Mouse (Mus musculus) cerebellum, adult (tissue): Measurements from ENCODE around the gene Mtr.

Source experiments
- ATAC-seq: cut with Nextera tagmentation; 2 replicates; pipeline ENCODE4 v1.9.2; 2017; ENCODE audit warnings: mild to moderate bottlenecking, moderate library complexity, mixed read lengths; ENCODE audit not compliant: insufficient number of reproducible peaks, low FRiP score, low TSS enrichment

The Mtr gene

DNA sequence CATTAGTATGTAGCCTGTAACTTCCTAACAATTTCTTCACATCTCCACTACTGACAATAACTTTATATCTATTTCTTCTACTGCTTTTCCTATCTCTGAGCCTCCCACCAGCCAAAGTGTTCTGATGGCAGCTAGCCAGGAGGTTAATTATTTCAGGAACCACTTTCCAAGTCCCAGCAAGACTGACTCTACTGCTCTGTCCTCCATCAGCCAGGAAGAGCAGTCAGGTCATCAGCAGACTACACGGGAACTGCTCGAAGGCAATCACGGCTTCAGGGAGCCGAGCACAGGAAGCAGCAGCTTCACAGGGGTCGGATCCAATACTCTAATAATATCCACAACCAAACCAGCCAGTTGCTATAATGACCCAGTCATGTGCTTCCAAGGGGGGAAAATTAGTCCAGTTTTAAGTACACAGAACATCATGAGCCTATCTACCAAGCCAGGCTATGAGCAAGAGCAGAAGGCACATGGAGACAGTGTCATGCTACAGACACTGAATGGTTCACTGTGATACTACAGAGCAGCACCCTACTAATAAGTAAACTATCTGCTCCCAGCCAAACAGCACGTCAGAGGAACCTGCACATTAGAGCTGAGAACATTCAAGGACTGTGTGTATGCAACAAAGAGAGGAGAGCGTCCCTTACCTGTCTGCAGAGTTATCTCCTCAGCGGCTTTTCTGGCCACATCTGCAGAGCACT is 8.6 kb downstream of the Mtr start:
- ATAC-seq, result no peak

DNA sequence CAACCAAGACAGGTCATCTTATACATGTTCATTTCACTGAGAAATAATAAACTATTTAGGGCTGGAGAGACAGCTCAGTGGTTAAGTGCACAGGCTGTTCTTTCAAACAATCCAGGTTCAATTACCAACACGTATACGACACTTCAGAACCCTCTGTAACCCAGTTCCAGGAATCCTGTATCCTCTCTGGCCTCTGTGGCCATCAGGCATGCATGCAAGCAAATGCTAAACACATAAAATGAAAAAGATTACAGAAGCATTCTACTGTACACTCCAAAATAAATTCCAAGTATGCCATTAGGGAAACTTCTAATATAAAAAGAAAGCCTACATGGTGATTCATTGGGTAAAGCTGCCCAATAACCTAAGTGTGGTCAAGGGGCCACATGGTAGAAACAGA is 12.0 kb downstream of the Mtr start:
- no peak for ATAC-seq

DNA sequence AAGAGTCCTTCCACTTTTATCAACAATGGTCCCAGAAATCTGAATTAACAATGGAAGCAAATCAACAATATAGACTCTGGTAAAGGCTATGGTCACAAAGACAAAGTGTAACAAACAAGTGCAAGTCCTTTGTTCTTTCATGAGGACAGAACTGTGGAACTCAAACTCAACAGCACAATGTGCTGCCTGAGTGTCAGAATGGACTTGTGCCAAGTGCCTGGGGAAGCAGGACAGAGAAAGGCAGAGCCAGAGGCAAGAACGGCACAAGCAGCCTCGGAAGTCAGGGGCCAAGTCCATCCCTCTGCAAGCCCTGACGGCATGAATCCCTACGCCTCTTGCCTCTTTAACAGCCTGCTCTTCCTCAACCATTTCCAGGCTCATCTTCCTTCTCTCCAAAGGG is 13.9 kb downstream of the Mtr start:
- no peak for ATAC-seq

DNA sequence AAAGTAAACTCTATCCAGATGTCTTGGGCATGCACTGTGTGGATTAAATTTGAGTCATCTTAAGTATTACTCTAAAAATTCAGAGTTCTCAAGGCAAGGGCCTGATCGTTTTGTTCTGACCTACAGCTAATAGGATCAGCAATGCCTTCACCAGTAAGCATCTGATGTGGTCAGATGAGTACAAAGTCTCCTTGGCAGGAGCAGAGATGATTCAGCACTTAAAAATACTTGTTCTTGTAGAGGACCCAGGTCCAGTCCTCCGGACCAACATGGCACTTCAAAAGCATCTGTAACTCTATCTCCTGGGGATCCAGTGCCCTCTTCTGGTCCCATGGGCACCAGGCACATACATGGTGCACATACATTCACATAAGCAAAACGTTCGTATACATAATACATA is 25.8 kb downstream of the Mtr start:
- no peak for ATAC-seq

DNA sequence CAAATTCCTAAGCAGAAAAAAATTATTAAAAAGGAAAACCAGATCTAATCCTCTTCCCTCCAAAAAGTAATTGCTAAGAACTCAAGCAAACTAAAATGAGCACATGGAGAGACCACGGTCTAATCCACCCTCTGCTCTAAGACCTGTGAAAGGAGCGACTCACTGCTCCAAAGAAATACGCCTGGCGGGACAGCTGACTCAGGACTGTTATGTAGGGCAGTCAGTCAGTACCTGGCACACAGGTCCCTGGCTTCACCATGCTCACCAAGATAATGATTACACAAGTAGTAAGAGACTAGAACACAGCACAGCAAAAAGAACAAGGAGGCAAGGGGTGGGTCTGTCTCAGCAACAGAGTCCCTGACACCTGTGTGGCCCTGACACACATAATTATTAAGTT is 29.7 kb downstream of the Mtr start:
- no peak for ATAC-seq

- ATAC-seq, result no peak
Observed at GRCm38 (mm10) chr13:12227606-12228005, 30.3 kb downstream of the Mtr start.

- ATAC-seq, result no peak
Observed at GRCm38 (mm10) chr13:12218603-12219002, 39.3 kb downstream of the Mtr start.

GRCm38 (mm10) chr13:12214922-12215321 is 43.0 kb downstream of the Mtr start:
- no peak for ATAC-seq

GRCm38 (mm10) chr13:12211058-12211457 is 46.9 kb downstream of the Mtr start:
- ATAC-seq, result no peak

DNA sequence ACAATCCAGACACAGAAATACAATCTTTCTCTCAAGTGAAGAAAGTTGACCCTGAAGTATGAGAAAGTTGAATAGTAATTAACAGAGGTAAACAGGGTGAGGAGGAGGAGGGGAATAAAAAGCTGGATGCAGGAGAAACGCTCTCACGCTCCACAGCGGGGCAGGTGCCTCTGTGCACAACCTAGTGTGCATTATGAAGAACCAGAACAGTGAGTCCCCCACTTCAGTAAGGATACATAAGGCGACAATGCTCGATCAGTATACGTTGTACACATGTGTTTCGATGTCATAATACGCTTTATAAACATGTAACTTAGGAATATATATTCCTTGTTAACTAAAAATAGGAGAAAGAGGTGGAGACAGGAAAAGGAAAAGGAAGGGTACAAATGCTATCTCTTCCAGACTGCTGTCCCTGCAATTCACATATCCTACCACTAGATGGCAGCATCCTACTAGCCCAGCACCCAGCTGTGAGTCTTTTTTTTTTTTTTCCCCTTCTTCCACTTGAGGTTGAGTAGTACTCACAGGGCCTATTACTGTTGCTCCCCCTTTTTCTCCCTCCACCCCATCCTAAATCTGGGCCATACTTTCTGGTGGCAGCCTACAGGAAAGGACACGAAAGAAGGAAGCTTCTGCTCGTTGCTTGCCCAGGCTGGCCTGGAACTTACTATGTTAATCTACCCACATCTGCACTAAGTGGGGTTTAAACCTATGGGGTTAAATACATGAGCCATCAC is 47.7 kb downstream of the Mtr start:
- no peak for ATAC-seq

- ATAC-seq, result no peak
Observed at GRCm38 (mm10) chr13:12200372-12200771, 57.5 kb downstream of the Mtr start.

DNA sequence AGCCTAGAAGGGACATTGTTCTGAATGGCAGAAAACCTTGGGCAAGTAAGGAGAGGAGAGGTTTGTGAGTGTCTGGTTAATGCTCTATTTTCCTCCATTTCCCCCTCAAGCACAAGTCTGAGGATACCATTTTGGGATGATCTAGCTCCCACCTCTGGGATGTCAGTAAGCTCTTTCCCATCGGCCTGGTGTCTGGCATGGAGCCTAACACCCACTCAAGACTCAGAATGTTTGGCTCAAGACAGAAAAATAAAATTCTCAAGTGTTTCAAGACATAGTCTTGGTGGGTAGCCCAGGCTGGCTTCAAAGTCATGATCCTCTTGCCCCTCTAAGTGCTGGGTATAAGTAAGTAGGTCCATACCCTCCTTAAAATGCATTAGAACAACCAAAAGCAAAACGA is 59.4 kb downstream of the Mtr start:
- no peak for ATAC-seq

DNA sequence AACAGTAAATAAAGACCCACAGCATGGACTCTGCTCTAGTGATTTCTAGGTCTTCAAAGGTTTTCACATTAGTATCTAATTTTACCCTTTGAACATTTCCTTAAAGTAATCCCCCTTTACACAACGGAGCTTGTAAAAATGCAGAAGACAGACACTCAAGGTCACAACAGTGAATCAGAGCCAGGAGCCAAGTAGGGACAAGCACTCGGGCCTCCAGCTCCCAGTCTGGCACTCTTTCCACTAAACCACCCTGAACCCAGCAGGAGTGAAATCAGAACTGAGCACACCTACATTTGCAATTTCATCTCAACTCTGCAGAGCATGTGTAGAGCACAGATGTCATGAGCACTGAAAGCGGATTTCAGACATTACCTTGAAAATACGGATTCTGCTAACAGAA is 61.1 kb downstream of the Mtr start:
- ATAC-seq, result no peak

DNA sequence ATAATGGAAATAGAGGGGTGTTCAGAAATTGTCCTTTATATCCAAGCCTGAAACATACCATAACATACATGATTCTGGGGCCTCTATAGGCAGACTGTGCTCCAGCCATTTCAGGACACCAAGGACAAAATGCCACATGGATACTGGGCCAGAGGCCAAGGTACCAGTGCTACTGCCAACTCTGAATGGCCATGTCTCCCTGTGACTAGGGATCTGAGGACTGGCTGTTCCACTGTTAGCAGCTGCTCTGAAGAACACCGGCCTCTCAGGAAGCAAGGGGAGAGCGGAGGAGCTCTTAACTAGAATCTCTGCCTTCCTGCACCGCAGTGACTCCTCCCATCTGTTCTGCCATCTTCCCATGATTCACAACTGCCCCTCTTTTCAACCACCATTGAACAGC is 61.9 kb downstream of the Mtr start:
- ATAC-seq, result peak; percentile 90

DNA sequence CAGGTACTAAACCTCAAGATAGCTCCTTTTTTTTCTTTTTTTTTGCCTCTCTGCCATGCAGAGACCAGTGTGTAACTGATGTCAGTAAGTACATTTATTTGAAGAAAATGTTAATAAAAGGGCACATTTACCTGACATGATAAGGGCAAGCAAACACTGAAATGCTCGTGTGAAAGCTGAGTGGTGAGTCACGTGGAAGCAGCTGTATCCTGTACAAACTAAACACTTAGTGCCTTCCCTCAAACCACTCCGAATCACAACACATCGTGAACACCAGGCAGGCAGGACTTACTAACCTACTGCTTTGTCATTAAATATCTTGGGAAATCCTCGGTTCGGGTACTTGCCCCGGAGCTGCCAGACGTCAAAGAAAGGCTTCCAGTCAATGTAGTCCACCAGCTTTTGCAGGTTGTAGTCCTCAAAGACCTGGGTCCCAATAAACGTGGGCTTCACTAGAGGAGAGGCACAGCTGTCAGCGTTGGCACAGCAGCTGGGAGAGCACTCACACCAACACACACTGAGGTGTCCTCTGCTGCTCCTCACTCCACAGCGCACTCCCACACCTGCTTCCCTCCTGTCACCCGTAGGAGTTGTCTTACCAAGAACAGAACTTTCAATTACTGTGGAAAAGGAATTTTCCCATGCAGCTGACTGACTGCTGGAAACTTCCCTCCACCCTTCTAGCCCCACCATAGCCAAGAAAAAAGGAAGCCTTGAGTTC is 62.8 kb downstream of the Mtr start:
- ATAC-seq, result no peak

DNA sequence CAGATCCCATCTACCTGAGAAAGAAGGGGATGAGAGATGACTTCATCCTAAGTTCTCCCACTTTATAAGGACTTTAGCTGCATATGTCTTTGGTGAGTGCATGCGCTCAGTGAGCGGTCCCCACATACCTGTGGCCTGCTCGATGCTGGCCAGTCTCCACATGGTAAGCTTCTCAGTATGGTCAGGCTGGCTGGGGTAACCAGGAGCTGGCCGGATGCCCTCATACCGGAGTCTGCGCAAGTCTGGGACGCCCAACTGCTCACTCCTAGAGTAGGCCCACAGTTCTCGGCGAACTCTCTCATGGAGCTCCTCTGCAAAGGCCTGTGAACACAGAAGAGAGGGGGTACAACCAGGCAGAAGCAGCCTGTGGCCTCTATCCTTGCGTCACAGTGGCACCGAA is 68.7 kb downstream of the Mtr start:
- peak; percentile 57; the same call in 1 of the 2 replicates for ATAC-seq

GRCm38 (mm10) chr13:12188804-12189203 is 69.1 kb downstream of the Mtr start:
- no peak for ATAC-seq

DNA sequence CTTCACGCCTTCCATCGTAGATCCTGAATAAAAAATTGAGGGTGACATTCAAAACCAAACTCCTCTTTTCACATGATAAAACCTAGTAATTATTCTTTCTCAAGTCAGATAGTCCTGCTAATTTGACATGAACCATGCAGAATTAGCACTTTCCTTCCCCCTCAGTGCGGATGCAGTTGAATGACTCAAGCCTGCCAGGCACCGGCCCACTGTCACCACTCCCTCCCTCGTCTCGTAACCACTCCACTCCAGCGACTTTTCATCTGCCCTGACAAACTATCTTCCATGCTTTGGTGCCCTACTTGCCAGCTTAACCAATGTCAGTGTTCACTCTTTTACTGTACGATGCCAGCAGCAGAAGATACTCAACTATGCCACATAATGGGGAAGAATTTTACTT is 78.4 kb downstream of the Mtr start:
- no peak for ATAC-seq

DNA sequence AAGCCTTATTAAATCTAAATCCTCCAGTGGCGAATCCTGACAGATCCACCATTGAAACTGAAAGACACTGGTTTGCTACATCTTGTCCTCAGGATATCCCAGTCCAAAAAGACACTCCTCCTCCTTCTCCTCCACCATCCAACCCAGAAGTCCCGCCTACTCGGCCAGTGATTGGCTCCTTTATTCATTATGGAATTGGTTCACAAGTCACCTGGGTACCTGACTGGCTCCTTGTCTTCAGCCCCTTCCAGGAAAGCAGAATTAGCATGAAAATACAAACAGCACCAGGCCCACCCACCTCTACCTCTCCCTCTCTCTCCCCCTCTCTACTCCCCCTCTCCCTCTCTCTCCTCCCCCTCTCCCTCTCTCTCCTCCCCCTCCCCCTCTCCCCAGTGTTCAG is 81.2 kb downstream of the Mtr start:
- no peak for ATAC-seq

GRCm38 (mm10) chr13:12175988-12176736 is 81.8 kb downstream of the Mtr start:
- no peak for ATAC-seq

GRCm38 (mm10) chr13:12167276-12167675 is 90.6 kb downstream of the Mtr start:
- no peak for ATAC-seq
